Mouse (Mus musculus) mature B cell (primary cell): ENCODE data around the gene Pisd.
"Not testable (repeated sequence)": the region's sequence is repeated elsewhere in the genome, so short reads cannot be mapped to it uniquely, and the experiment has no call there.

ENCODE experiments used
- in situ Hi-C: fragments of 300-500 bp; cut with MboI; formaldehyde crosslinking; loops from 2 replicates; pipeline ENCODE4 v1.14.3; 2019

Gene Pisd

GRCm38 (mm10) chr5:32745705-32746655 lies 39.5 kb downstream of the Pisd start:
- in situ Hi-C loops, result no loop called here

GRCm38 (mm10) chr5:32742149-32742548 lies 43.3 kb downstream of the Pisd start:
- in situ Hi-C loops, result no loop called here

GRCm38 (mm10) chr5:32741377-32741776 lies 44.1 kb downstream of the Pisd start:
- in situ Hi-C loops, result not testable (repeated sequence)

GRCm38 (mm10) chr5:32740850-32741249 lies 44.6 kb downstream of the Pisd start:
- in situ Hi-C loops, result not testable (repeated sequence)

GRCm38 (mm10) chr5:32740138-32740537 lies 45.3 kb downstream of the Pisd start:
- in situ Hi-C loops, result no loop called here

- in situ Hi-C loops, result not testable (repeated sequence)
Measured at GRCm38 (mm10) chr5:32736770-32737169, 48.7 kb downstream of the Pisd start.

GRCm38 (mm10) chr5:32735779-32736178 lies 49.7 kb downstream of the Pisd start:
- in situ Hi-C loops, result no loop called here

- in situ Hi-C loops, result not testable (repeated sequence)
Measured at GRCm38 (mm10) chr5:32733892-32734291, 51.6 kb downstream of the Pisd start.

- in situ Hi-C loops, result no loop called here
Measured at GRCm38 (mm10) chr5:32728851-32729250, 56.6 kb downstream of the Pisd start.

- in situ Hi-C loops, result no loop called here
Measured at GRCm38 (mm10) chr5:32728300-32728699, 57.1 kb downstream of the Pisd start.

GRCm38 (mm10) chr5:32725397-32725796 lies 60.0 kb downstream of the Pisd start:
- in situ Hi-C loops, result not testable (repeated sequence)

GRCm38 (mm10) chr5:32723981-32724380 lies 61.5 kb downstream of the Pisd start:
- in situ Hi-C loops, result no loop called here

GRCm38 (mm10) chr5:32722711-32723110 lies 62.7 kb downstream of the Pisd start:
- in situ Hi-C loops, result not testable (repeated sequence)

GRCm38 (mm10) chr5:32722263-32722662 lies 63.2 kb downstream of the Pisd start:
- in situ Hi-C loops, result no loop called here

- in situ Hi-C loops, result no loop called here
Measured at GRCm38 (mm10) chr5:32721316-32721715, 64.1 kb downstream of the Pisd start.

- in situ Hi-C loops, result no loop called here
Measured at GRCm38 (mm10) chr5:32720416-32720815, 65.0 kb downstream of the Pisd start.

- in situ Hi-C loops, result no loop called here
Measured at GRCm38 (mm10) chr5:32718916-32719315, 66.5 kb downstream of the Pisd start.

GRCm38 (mm10) chr5:32717726-32718125 lies 67.7 kb downstream of the Pisd start:
- in situ Hi-C loops, result no loop called here

- in situ Hi-C loops, result no loop called here
Measured at GRCm38 (mm10) chr5:32713703-32714467, 71.6 kb downstream of the Pisd start.

GRCm38 (mm10) chr5:32713042-32713702 lies 72.3 kb downstream of the Pisd start:
- in situ Hi-C loops, result no loop called here

GRCm38 (mm10) chr5:32712221-32713041 lies 73.0 kb downstream of the Pisd start:
- in situ Hi-C loops, result no loop called here
